Mouse (Mus musculus) midbrain, embryonic 16.5 days (tissue): ENCODE results near the gene Cux2. TPM values are rescaled to one million over a fixed set of nuclear protein-coding genes. Genes with fewer than 3 reads are reported as not detected.

Experiments used
- ATAC-seq: fragments of 200-750 bp; cut with Nextera tagmentation; 2 replicates; pipeline ENCODE4 v1.8.0; 2017; ENCODE audit warnings: moderate TSS enrichment
- H3K27ac ChIP-seq: fragments of 300-500 bp; sonication (generic); 2 replicates; pipeline ENCODE4 v1.5.1; 2014; ENCODE audit warnings: mild to moderate bottlenecking, low read length, mixed read lengths
- H3K27me3 ChIP-seq: fragments of 300-500 bp; sonication (generic); 2 replicates; pipeline ENCODE4 v1.6.1; 2014; ENCODE audit warnings: low read depth, low read length, mixed read lengths; ENCODE audit not compliant: control insufficient read depth, insufficient read depth
- H3K36me3 ChIP-seq: fragments of 300-500 bp; sonication (generic); 2 replicates; pipeline ENCODE4 v1.6.1; 2014; ENCODE audit warnings: mild to moderate bottlenecking, low read length, moderate library complexity, mixed read lengths; ENCODE audit not compliant: control insufficient read depth, insufficient read depth
- H3K4me1 ChIP-seq: fragments of 300-500 bp; sonication (generic); 2 replicates; pipeline ENCODE4 v1.6.1; 2014; ENCODE audit warnings: mild to moderate bottlenecking, low read length, mixed read lengths; ENCODE audit not compliant: control insufficient read depth, insufficient read depth
- H3K4me2 ChIP-seq: fragments of 300-500 bp; sonication (generic); 2 replicates; pipeline ENCODE4 v1.6.1; 2014; ENCODE audit warnings: mild to moderate bottlenecking, low read length, mixed read lengths
- H3K4me3 ChIP-seq: fragments of 300-500 bp; sonication (generic); 2 replicates; pipeline ENCODE4 v1.5.1; 2014; ENCODE audit warnings: low read depth, mild to moderate bottlenecking, low read length, moderate library complexity, mixed read lengths
- H3K9ac ChIP-seq: fragments of 300-500 bp; sonication (generic); 2 replicates; pipeline ENCODE4 v1.6.1; 2014; ENCODE audit warnings: low read depth, low read length, mixed read lengths
- H3K9me3 ChIP-seq: fragments of 300-500 bp; sonication (generic); replicated peaks from 2 replicates; pipeline ENCODE4 v1.6.1; 2014; ENCODE audit warnings: mild to moderate bottlenecking, low read length, mixed read lengths; ENCODE audit not compliant: control insufficient read depth, poor library complexity, severe bottlenecking
- WGBS: fragments of 180-500 bp; shearing (Covaris S2); extraction: QIAGEN DNeasy Blood & Tissue Kit; methylation state at CpG from one replicate; pipeline ENCODE4 v1.1.7; 2014; 5-methylcytosine and 5-hydroxymethylcytosine counted together
- polyA plus RNA-seq: library from polyadenylated mRNA; unstranded; fragments of >200 nt; fragmentation: Nextera tagmentation; extraction: Ambion mirVana; gene quantifications from 2 replicates; pipeline ENCODE4 v1.2.1, GENCODE M21; 2015

Cux2 gene
- polyA plus RNA-seq, 1 experiment from 2014 or later: 20.2 TPM

DNA sequence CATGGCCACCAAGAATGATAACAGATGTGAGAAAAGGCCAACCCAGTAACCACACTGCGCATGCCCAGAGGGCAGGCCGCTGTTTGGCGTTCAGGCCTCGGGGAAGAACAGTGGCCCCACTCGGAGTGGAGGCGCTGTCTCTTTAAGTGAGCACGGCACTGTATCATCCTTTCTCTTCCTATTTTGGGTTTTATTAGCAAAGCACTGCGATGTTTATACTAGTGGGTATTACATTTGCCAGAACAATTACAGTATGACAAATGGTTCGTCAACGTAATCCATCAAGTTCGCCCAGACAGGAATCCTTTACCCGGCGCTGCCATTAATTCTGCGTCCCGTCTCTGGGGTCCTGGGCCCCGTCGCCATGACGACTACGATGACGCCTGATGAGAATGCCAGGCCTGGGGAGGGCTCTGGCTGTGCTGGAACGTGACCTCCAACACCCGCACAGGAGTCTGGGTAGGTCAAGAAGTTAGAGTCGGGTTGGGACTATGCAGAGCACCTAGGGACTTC is 77.2 kb downstream of the Cux2 start:
- WGBS: 29% methylated on average over 23 of the region's 23 CpGs
- no peak overlapping the region for H3K4me3 ChIP-seq
- no peaks in the 10 kb centered on the region for H3K36me3 ChIP-seq
- peak overlapping the region; percentile 0; the same call in 1 of the 2 replicates for H3K27ac ChIP-seq
- H3K4me2 ChIP-seq: no peak overlapping the region
- peaks cover 25% of the 10 kb centered on the region for H3K4me1 ChIP-seq
- H3K9me3 ChIP-seq: no peaks in the 10 kb centered on the region
- H3K27me3 ChIP-seq: no peaks in the 10 kb centered on the region
- ATAC-seq: peak; percentile 21; the same call in 1 of the 2 replicates
- no peak overlapping the region for H3K9ac ChIP-seq

DNA sequence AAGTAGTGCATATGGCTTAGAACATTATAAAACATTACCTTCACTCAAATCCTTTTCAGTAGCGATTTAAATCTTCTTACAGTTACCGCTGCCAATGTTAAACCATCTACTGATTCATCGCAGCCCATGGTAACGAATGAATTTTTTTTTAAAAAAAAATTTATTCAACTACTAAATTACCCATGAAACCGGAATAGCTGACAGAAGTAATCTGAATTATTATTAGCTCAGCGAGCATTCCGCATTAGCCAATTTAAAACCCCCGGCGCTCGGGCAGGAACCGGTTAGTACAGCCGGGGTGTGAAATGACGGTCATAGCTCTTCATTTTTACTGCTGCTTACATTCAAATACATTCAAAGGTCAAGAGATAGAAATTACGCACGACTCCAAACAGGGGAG is 80.9 kb downstream of the Cux2 start:
- ATAC-seq: no peak
- no peak overlapping the region for H3K27ac ChIP-seq
- no peak overlapping the region for H3K4me2 ChIP-seq
- H3K9me3 ChIP-seq: no peaks in the 10 kb centered on the region
- 38% methylated on average over 15 of the region's 15 CpGs for WGBS
- H3K4me1 ChIP-seq: peaks cover 28% of the 10 kb centered on the region
- no peak overlapping the region for H3K4me3 ChIP-seq
- H3K27me3 ChIP-seq: no peaks in the 10 kb centered on the region
- H3K9ac ChIP-seq: no peak overlapping the region
- no peaks in the 10 kb centered on the region for H3K36me3 ChIP-seq

DNA sequence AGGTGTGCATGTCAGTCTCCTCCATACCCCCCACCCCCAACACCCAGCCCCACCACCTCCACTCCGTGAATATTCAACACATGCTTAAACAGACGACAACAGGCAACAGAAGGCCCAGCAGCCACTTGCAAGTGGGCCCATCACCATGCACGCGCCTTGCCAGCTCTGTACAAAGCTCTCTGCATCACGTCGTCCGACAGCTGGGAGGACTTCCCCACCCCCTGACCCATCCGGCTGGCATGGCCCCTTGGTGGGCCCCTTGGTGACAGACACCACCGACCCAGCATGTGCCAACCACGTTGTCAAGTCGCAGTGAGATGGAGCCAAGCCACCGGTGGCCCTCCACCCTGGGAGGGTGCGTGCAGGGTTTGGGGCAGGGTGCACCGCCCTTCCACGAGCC is 81.5 kb downstream of the Cux2 start:
- WGBS: 50% methylated on average over 15 of the region's 15 CpGs
- Histone ChIP-seq H3K9ac (no peak overlapping the region), H3K27me3 (no peaks in the 10 kb centered on the region), H3K27ac (peak overlapping the region; percentile 63; the same call in 1 of the 2 replicates), H3K4me2 (no peak overlapping the region), H3K36me3 (no peaks in the 10 kb centered on the region), H3K4me1 (peaks cover 22% of the 10 kb centered on the region), H3K9me3 (no peaks in the 10 kb centered on the region), H3K4me3 (no peak overlapping the region)
- 0 out of 2 replicates have a peak, but pooled peaks have one; percentile 15 for ATAC-seq

DNA sequence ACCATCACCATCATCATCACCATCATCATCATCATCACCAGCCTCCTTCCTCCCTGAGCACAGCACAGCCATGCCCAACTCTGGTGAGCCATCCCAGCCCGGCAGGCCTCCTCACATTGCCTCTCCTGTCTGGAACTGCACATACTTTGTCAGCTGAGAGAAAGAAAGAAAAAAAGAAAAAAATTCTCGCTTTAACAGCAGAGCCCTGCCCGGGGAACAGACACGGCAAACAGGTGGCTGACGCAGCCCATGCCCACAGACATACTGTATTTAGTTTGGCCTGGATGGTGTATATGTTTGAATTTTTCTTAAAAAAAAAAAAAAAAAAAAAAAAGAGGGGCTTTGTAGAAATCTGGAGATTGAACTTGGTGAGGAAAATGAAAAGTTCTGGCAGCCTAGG is 82.4 kb downstream of the Cux2 start:
- WGBS: 86% methylated on average over 5 of the region's 5 CpGs
- Histone ChIP-seq H3K4me2 (no peak overlapping the region), H3K27me3 (no peaks in the 10 kb centered on the region), H3K36me3 (no peaks in the 10 kb centered on the region), H3K4me1 (peaks cover 14% of the 10 kb centered on the region), H3K9ac (no peak overlapping the region), H3K27ac (no peak overlapping the region), H3K9me3 (no peaks in the 10 kb centered on the region), H3K4me3 (no peak overlapping the region)
- no peak for ATAC-seq

DNA sequence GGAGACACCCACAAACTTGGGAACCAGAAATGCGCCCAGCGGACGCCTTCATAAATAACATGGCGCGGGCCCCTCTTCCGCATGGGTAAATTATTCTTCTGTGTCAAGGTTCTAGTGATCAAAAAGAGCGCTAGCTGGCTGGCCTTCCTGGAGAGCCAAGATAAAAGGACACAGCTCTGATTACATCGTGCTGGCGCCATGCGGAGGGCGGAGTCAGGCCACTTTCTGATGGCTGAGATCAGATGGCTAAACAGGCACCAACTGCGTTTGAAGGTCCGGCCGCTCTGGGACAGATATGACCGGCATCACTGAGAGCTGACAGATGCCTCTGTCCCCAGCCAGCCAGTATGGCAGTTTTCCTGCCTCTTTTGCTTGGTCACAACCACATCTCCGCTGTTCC is 83.0 kb downstream of the Cux2 start:
- no peak overlapping the region for H3K4me3 ChIP-seq
- peaks cover 12% of the 10 kb centered on the region for H3K4me1 ChIP-seq
- H3K27me3 ChIP-seq: no peaks in the 10 kb centered on the region
- no peak overlapping the region for H3K9ac ChIP-seq
- no peaks in the 10 kb centered on the region for H3K9me3 ChIP-seq
- H3K27ac ChIP-seq: no peak overlapping the region
- WGBS: 45% methylated on average over 16 of the region's 16 CpGs
- no peak for ATAC-seq
- H3K4me2 ChIP-seq: no peak overlapping the region
- no peaks in the 10 kb centered on the region for H3K36me3 ChIP-seq

DNA sequence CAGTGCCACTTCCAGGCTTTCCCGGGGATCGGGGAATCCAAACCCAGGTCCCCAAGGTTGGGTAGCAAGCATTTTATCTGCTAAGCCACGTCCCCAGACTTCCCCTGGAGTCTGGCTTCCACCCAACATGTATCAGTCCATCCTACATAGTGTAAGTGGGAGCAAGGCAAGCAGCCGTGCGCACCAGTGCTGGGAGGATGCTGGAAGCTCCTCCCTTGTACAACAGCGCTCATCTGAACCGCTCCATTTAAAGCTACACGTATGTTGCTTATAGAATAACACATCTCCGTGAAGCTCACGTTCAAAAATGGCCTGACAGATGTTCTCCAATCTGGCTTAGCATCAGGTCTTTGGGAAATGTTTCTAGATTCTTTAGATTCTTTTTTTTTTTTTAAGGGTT is 86.9 kb downstream of the Cux2 start:
- no peak overlapping the region for H3K27ac ChIP-seq
- ATAC-seq: no peak
- H3K4me1 ChIP-seq: peaks cover 9% of the 10 kb centered on the region; the same call in 1 of the 2 replicates
- no peaks in the 10 kb centered on the region for H3K36me3 ChIP-seq
- H3K4me3 ChIP-seq: no peak overlapping the region
- no peak overlapping the region for H3K9ac ChIP-seq
- no peaks in the 10 kb centered on the region for H3K9me3 ChIP-seq
- WGBS: 85% methylated on average over 10 of the region's 10 CpGs
- H3K4me2 ChIP-seq: no peak overlapping the region
- H3K27me3 ChIP-seq: no peaks in the 10 kb centered on the region

DNA sequence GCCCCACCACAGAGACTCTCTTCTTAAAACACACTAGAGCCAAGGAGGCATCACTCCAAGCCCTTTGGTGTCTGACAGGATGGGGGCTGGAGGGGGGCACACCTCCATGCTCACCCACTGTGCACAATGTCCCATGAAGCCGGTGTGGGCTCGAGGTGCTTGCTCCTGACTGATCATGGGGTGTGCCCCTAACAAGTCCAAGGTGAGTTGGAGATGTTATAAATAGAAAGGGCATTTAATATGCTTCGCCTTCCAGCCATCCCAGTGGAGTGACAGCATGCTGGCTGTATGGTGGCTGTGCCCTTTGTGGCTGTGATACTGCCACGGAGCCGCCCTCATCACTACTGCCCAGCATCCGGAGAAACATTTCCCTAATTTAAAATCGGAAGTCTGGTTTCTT is 87.5 kb downstream of the Cux2 start:
- Histone ChIP-seq H3K9me3 (no peaks in the 10 kb centered on the region), H3K4me1 (peaks cover 9% of the 10 kb centered on the region; the same call in 1 of the 2 replicates), H3K9ac (no peak overlapping the region), H3K36me3 (no peaks in the 10 kb centered on the region), H3K27me3 (no peaks in the 10 kb centered on the region), H3K27ac (no peak overlapping the region), H3K4me2 (no peak overlapping the region), H3K4me3 (no peak overlapping the region)
- no peak for ATAC-seq
- whole genome bisulfite sequencing: 91% methylated on average over 7 of the region's 7 CpGs

DNA sequence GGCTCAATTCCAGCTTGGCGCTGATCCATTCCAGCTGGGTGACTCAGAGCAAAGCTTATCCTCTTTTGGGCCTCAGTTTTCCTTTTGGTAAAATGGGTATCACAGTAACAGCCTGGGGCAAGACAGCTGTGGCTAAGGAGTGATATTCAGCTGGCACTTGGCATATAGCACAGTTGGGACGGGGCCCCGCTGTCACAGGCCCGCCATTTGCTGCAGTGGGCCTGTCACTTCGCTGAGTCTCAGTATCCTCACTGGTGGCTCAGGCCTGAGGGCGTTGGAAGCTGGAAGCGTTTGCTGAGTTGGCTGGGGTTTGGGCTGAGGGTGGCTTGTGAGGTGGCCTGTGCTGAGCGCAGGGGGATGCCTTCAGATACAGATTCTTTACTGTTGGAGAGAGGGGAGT is 88.6 kb downstream of the Cux2 start:
- WGBS: 79% methylated on average over 8 of the region's 8 CpGs
- Histone ChIP-seq H3K27me3 (no peaks in the 10 kb centered on the region), H3K9me3 (no peaks in the 10 kb centered on the region), H3K4me1 (peaks cover 9% of the 10 kb centered on the region; the same call in 1 of the 2 replicates), H3K27ac (no peak overlapping the region), H3K36me3 (no peaks in the 10 kb centered on the region), H3K9ac (no peak overlapping the region), H3K4me3 (no peak overlapping the region), H3K4me2 (no peak overlapping the region)
- no peak for ATAC-seq

DNA sequence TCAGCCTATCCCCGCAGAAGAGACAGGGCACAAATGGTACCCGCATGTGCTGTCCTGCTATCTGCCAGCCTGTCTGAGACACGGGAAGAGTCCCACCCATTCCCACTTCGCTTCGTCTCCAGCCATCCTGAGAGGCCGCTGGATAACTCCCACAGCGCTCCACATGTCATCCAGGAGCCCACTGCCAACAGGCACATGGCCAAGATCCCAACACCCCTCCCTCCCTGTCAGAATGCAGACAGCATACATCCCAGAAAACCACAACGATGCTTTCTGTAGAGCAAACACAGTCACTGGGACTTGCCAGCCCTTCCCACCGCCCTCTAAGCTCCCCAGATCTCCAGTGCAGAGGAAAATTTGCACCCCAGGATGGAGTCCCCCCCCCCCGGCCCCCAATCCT is 90.2 kb downstream of the Cux2 start:
- Histone ChIP-seq H3K4me3 (no peak overlapping the region), H3K9ac (no peak overlapping the region), H3K36me3 (no peaks in the 10 kb centered on the region), H3K27ac (no peak overlapping the region), H3K9me3 (no peaks in the 10 kb centered on the region), H3K27me3 (no peaks in the 10 kb centered on the region), H3K4me2 (no peak overlapping the region), H3K4me1 (peaks cover 6% of the 10 kb centered on the region; the same call in 1 of the 2 replicates)
- 64% methylated on average over 10 of the region's 10 CpGs for WGBS
- ATAC-seq: no peak
